13 mouse cellular contexts compared by ENCODE assay signal in the genomic region with DNA sequence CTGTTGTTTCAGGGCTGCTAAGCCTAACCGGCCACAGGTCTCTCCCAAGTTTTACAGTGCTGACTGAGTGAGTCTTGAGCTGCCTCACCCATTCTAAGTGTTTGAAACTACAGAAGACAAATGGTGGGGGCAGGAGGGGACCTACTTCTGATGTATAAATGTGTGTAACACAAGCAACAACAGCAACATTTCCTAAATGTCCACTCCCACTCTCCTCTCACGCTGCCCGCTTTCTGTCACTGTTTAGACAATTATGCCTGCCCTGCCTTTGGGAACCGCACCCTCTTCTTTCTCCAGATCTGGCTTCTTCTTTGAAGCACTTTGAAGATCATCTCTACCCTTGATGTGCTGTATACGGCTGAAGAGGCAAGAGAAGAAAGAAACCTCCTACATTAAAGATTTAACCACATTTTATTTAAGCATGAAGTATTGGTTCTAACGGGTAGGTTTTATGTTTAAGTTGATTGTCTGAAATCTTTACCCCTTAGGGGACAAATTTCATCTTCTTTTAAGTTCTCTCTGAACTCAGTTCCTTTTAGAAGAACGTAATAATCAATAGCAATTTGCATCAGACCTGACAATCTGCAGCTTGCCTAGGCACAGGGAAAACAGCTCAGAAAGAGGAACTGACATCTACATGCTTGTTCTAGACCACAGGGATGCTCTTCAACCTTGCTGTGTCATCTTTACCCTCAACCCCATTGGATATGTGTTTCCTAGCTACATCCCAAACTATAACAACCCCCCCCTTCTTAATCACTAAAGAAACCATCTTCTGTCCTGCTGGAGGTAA.
DNase-seq lines count a peak whose midpoint lies in the region; ATAC-seq lines count a peak whose summit lies in the region.
"Had no signal": no experiment of that assay in that cellular context is flagged by ENCODE, and none has a peak within 500 bp of the region (broad histone marks: within the 10 kb centered on the region; RNA-seq: fewer than 3 reads in every experiment).

No protein-coding gene starts in this region.

- H3K4me3 ChIP-seq in kidney, embryonic 15.5 days (replicated peaks) = no peak overlapping the region
- H3K4me3 ChIP-seq in kidney, embryonic 14.5 days (ENCODE audit: low read length) = no peak overlapping the region
- H3K4me3 ChIP-seq in midbrain, embryonic 15.5 days = no peak overlapping the region
- H3K4me3 ChIP-seq in midbrain, embryonic 14.5 days (replicated peaks; ENCODE audit: low read depth, low read length) = no peak overlapping the region
- H3K4me3 ChIP-seq in forebrain, embryonic 13.5 days = no peak overlapping the region
- H3K4me3 ChIP-seq in neural tube, embryonic 14.5 days (ENCODE audit: low read depth, low read length) = no peak overlapping the region
- H3K4me3 ChIP-seq: midbrain, embryonic 12.5 days had no signal

- H3K4me1 ChIP-seq in kidney, embryonic 15.5 days = peaks cover 39% of the 10 kb centered on the region
- H3K4me1 ChIP-seq in kidney, embryonic 14.5 days (ENCODE audit: control insufficient read depth, insufficient read depth, low read length) = peaks cover 23% of the 10 kb centered on the region
- H3K4me1 ChIP-seq in midbrain, embryonic 15.5 days = peaks cover 30% of the 10 kb centered on the region
- peaks cover 14% of the 10 kb centered on the region; the same call in 1 of the 2 replicates for H3K4me1 ChIP-seq in midbrain, embryonic 14.5 days (ENCODE audit: control insufficient read depth, insufficient read depth, low read length)
- peaks cover 66% of the 10 kb centered on the region for H3K4me1 ChIP-seq in forebrain, embryonic 13.5 days
- peaks cover 15% of the 10 kb centered on the region for H3K4me1 ChIP-seq in neural tube, embryonic 14.5 days (ENCODE audit: control insufficient read depth, insufficient read depth, low read length)

- H3K27ac ChIP-seq in kidney, embryonic 15.5 days = peak overlapping the region; percentile 92
- no peak overlapping the region for H3K27ac ChIP-seq in kidney, embryonic 14.5 days (ENCODE audit: low read depth, low read length)
- H3K27ac ChIP-seq in midbrain, embryonic 15.5 days = 0 out of 2 replicates have a peak overlapping the region, but pooled peaks have one; percentile 46
- no peak overlapping the region for H3K27ac ChIP-seq in midbrain, embryonic 14.5 days (replicated peaks; ENCODE audit: low read depth, low read length)
- peak overlapping the region; percentile 94 for H3K27ac ChIP-seq in forebrain, embryonic 13.5 days
- H3K27ac ChIP-seq in neural tube, embryonic 14.5 days (ENCODE audit: low read depth, low read length) = peak overlapping the region; percentile 34; the same call in 1 of the 2 replicates
- H3K27ac ChIP-seq: liver, embryonic 14.5 days; midbrain, embryonic 12.5 days had no signal

- no peaks in the 10 kb centered on the region for H3K27me3 ChIP-seq in kidney, embryonic 15.5 days
- H3K27me3 ChIP-seq in kidney, embryonic 14.5 days (ENCODE audit: control insufficient read depth, insufficient read depth, low read length) = no peaks in the 10 kb centered on the region
- H3K27me3 ChIP-seq in midbrain, embryonic 15.5 days (replicated peaks) = no peaks in the 10 kb centered on the region
- no peaks in the 10 kb centered on the region for H3K27me3 ChIP-seq in midbrain, embryonic 14.5 days (ENCODE audit: control insufficient read depth, insufficient read depth, low read length)
- no peaks in the 10 kb centered on the region for H3K27me3 ChIP-seq in forebrain, embryonic 13.5 days
- no peaks in the 10 kb centered on the region for H3K27me3 ChIP-seq in neural tube, embryonic 14.5 days (ENCODE audit: control insufficient read depth, insufficient read depth, low read length)
- H3K27me3 ChIP-seq: midbrain, embryonic 12.5 days; Patski had no signal

- no peaks in the 10 kb centered on the region for H3K36me3 ChIP-seq in kidney, embryonic 15.5 days
- H3K36me3 ChIP-seq in kidney, embryonic 14.5 days (ENCODE audit: control insufficient read depth, insufficient read depth, low read length) = no peaks in the 10 kb centered on the region
- no peaks in the 10 kb centered on the region for H3K36me3 ChIP-seq in midbrain, embryonic 15.5 days (replicated peaks)
- no peaks in the 10 kb centered on the region for H3K36me3 ChIP-seq in midbrain, embryonic 14.5 days (ENCODE audit: control insufficient read depth, insufficient read depth, low read length)
- no peaks in the 10 kb centered on the region for H3K36me3 ChIP-seq in forebrain, embryonic 13.5 days (ENCODE audit: poor library complexity, severe bottlenecking)
- H3K36me3 ChIP-seq in neural tube, embryonic 14.5 days (ENCODE audit: control insufficient read depth, insufficient read depth, low read length) = no peaks in the 10 kb centered on the region
- H3K36me3 ChIP-seq: midbrain, embryonic 12.5 days had no signal

- no peaks in the 10 kb centered on the region for H3K9me3 ChIP-seq in kidney, embryonic 15.5 days (replicated peaks)
- H3K9me3 ChIP-seq in kidney, embryonic 14.5 days (ENCODE audit: control insufficient read depth, low read length) = no peaks in the 10 kb centered on the region
- H3K9me3 ChIP-seq in midbrain, embryonic 15.5 days = no peaks in the 10 kb centered on the region
- H3K9me3 ChIP-seq in midbrain, embryonic 14.5 days (ENCODE audit: control insufficient read depth, low read length) = no peaks in the 10 kb centered on the region
- no peaks in the 10 kb centered on the region for H3K9me3 ChIP-seq in forebrain, embryonic 13.5 days (replicated peaks)
- H3K9me3 ChIP-seq in neural tube, embryonic 14.5 days (ENCODE audit: control insufficient read depth, low read length) = no peaks in the 10 kb centered on the region
- H3K9me3 ChIP-seq: midbrain, embryonic 12.5 days had no signal

- no peak for DNase-seq in midbrain, embryonic 14.5 days
- no peak for DNase-seq in urinary bladder, postnatal 14 days (ENCODE audit: low spot score)
- no peak for DNase-seq in thymus, postnatal 14 days
- DNase-seq: kidney, postnatal 14 days; right cerebral cortex, adult 18-20 months had no signal

- ATAC-seq in kidney, embryonic 15.5 days (replicated peaks; ENCODE audit: low FRiP score) = no peak
- no peak for ATAC-seq in kidney, embryonic 14.5 days (ENCODE audit: low FRiP score, low TSS enrichment)
- ATAC-seq in midbrain, embryonic 15.5 days (replicated peaks) = no peak
- no peak for ATAC-seq in midbrain, embryonic 14.5 days (ENCODE audit: low FRiP score, low TSS enrichment)
- no peak for ATAC-seq in forebrain, embryonic 13.5 days
- no peak for ATAC-seq in neural tube, embryonic 14.5 days (ENCODE audit: low read depth)

- H3K4me2 ChIP-seq in kidney, embryonic 15.5 days = no peak overlapping the region
- no peak overlapping the region for H3K4me2 ChIP-seq in kidney, embryonic 14.5 days (replicated peaks; ENCODE audit: low read depth, low read length)
- no peak overlapping the region for H3K4me2 ChIP-seq in midbrain, embryonic 15.5 days
- H3K4me2 ChIP-seq in midbrain, embryonic 14.5 days (ENCODE audit: low read length) = no peak overlapping the region
- no peak overlapping the region; the same call in 1 of the 2 replicates for H3K4me2 ChIP-seq in forebrain, embryonic 13.5 days
- no peak overlapping the region for H3K4me2 ChIP-seq in neural tube, embryonic 14.5 days (ENCODE audit: low read depth, low read length)
- H3K4me2 ChIP-seq: midbrain, embryonic 12.5 days had no signal

- no peak overlapping the region for H3K9ac ChIP-seq in kidney, embryonic 15.5 days
- no peak overlapping the region for H3K9ac ChIP-seq in kidney, embryonic 14.5 days (ENCODE audit: low read depth, low read length)
- H3K9ac ChIP-seq in midbrain, embryonic 15.5 days = no peak overlapping the region
- no peak overlapping the region for H3K9ac ChIP-seq in midbrain, embryonic 14.5 days (replicated peaks; ENCODE audit: low read length)
- no peak overlapping the region for H3K9ac ChIP-seq in forebrain, embryonic 13.5 days
- H3K9ac ChIP-seq in neural tube, embryonic 14.5 days (replicated peaks; ENCODE audit: low read depth, low read length) = no peak overlapping the region
- H3K9ac ChIP-seq: liver, embryonic 14.5 days; midbrain, embryonic 12.5 days had no signal

- 56% methylated on average over 7 of the region's 7 CpGs for WGBS in kidney, embryonic 15.5 days
- WGBS in kidney, embryonic 14.5 days = 53% methylated on average over 7 of the region's 7 CpGs
- 65% methylated on average over 7 of the region's 7 CpGs for WGBS in midbrain, embryonic 15.5 days
- WGBS in midbrain, embryonic 14.5 days = 69% methylated on average over 7 of the region's 7 CpGs
- 54% methylated on average over 7 of the region's 7 CpGs for WGBS in forebrain, embryonic 13.5 days
- 80% methylated on average over 7 of the region's 7 CpGs for WGBS in neural tube, embryonic 14.5 days

Comparison
In these comparisons a context has a peak if more than half of its experiments do, and no peak if none do; other contexts are left out.
1. H3K27ac ChIP-seq: peak in kidney, embryonic 15.5 days (single experiment), midbrain, embryonic 15.5 days (single experiment), forebrain, embryonic 13.5 days (single experiment) and neural tube, embryonic 14.5 days (single experiment); none in kidney, embryonic 14.5 days (single experiment) and midbrain, embryonic 14.5 days (single experiment).